Comparison of ENCODE assay signal across 8 mouse cellular contexts in genomic region chr3:142530087-142530953, GRCm38 (mm10). TPM values are rescaled to one million over a fixed set of nuclear protein-coding genes. Genes with fewer than 3 reads are reported as not detected.
A peak's percentile ranks its signal among the peaks of the same experiment; 100 is the strongest.
DNase-seq lines count a peak whose midpoint lies in the region; ATAC-seq and TF ChIP-seq lines count a peak whose summit lies in the region.

Gene Gbp7 (plus strand): TSS chr3:142530342.

- TF ChIP-seq EP300 in liver, embryonic 14.5 days (IDR thresholded peaks at IDR 0.05; ENCODE audit: low read depth): no peak

- H3K4me3 ChIP-seq in C2C12 (ENCODE audit: insufficient read depth, poor library complexity, severe bottlenecking): peak within 1 kb of the TSS; percentile 19
- H3K4me3 ChIP-seq in forebrain, embryonic 10.5 days: peak within 1 kb of the TSS; percentile 64
- H3K4me3 ChIP-seq in heart, embryonic 16.5 days (ENCODE audit: low read length): peak within 1 kb of the TSS; percentile 81
- H3K4me3 ChIP-seq in liver, embryonic 14.5 days (ENCODE audit: insufficient read depth in 1 of 2, low read depth in 2 of 2, low read length in 2 of 2): peak within 1 kb of the TSS; percentile 52 to 78

- H3K27me3 ChIP-seq in C2C12 (ENCODE audit: control insufficient read depth, insufficient read depth, insufficient read length): no peaks in the 10 kb centered on the region
- H3K27me3 ChIP-seq in forebrain, embryonic 10.5 days (ENCODE audit: poor library complexity, severe bottlenecking): peaks cover 29% of the 10 kb centered on the region
- H3K27me3 ChIP-seq in heart, embryonic 16.5 days (ENCODE audit: control insufficient read depth, insufficient read depth, low read length): no peaks in the 10 kb centered on the region
- no peaks in the 10 kb centered on the region for H3K27me3 ChIP-seq in liver, embryonic 14.5 days (ENCODE audit: control insufficient read depth, insufficient read depth, low read length)

- peak within 1 kb of the TSS; percentile 62 for H3K27ac ChIP-seq in forebrain, embryonic 10.5 days
- peak within 1 kb of the TSS; percentile 4; the same call in 1 of the 2 replicates for H3K27ac ChIP-seq in heart, embryonic 16.5 days (ENCODE audit: low read length)
- no peak within 1 kb of the TSS for H3K27ac ChIP-seq in liver, embryonic 14.5 days

- H3K79me2 ChIP-seq in C2C12 (ENCODE audit: control insufficient read depth, insufficient read depth): no peaks in the 10 kb centered on the region

- H3K4me2 ChIP-seq in heart, embryonic 16.5 days (ENCODE audit: low read depth, low read length): peak within 1 kb of the TSS; percentile 93
- H3K4me2 ChIP-seq in liver, embryonic 14.5 days (ENCODE audit: low read depth): peak within 1 kb of the TSS; percentile 63

- DNase-seq in adrenal gland, postnatal 25 days: peak; percentile 49
- DNase-seq in forebrain, embryonic 10.5 days (ENCODE audit: extremely low spot score, low spot score): peak; percentile 39
- DNase-seq in kidney, postnatal 25 days: peak; percentile 36 to 68
- DNase-seq in liver, embryonic 14.5 days (ENCODE audit: low read depth in 3 of 3, low spot score in 3 of 3): peak; percentile 28 to 39 (median 31)
- peak; percentile 50 for DNase-seq in neural tube, embryonic 10.5 days (ENCODE audit: extremely low spot score, low spot score)
- peak; percentile 59 for DNase-seq in telencephalon, adult 2 months (ENCODE audit: low read depth, low spot score)

- H3K79me3 ChIP-seq in C2C12 (ENCODE audit: low read depth): no peaks in the 10 kb centered on the region

- WGBS in forebrain, embryonic 10.5 days: 1% methylated on average over 30 of the region's 30 CpGs
- WGBS in heart, embryonic 16.5 days: 1% methylated on average over 30 of the region's 30 CpGs
- 1% methylated on average over 30 of the region's 30 CpGs for WGBS in liver, embryonic 14.5 days (ENCODE audit: insufficient replicate concordance)

- peak; percentile 80 for ATAC-seq in heart, embryonic 16.5 days (replicated peaks; ENCODE audit: extremely low read depth, insufficient read depth, low FRiP score)
- peak; percentile 40 for ATAC-seq in liver, embryonic 14.5 days (ENCODE audit: insufficient read depth)

- no peaks in the 10 kb centered on the region for H3K9me3 ChIP-seq in forebrain, embryonic 10.5 days
- H3K9me3 ChIP-seq in heart, embryonic 16.5 days (replicated peaks; ENCODE audit: control insufficient read depth, low read length): no peaks in the 10 kb centered on the region
- no peaks in the 10 kb centered on the region for H3K9me3 ChIP-seq in liver, embryonic 14.5 days (ENCODE audit: control insufficient read depth, low read length)

- peaks cover 13% of the 10 kb centered on the region for H3K4me1 ChIP-seq in forebrain, embryonic 10.5 days
- no peaks in the 10 kb centered on the region for H3K4me1 ChIP-seq in heart, embryonic 16.5 days (ENCODE audit: control insufficient read depth, insufficient read depth, low read length)
- H3K4me1 ChIP-seq in liver, embryonic 14.5 days (replicated peaks; ENCODE audit: control insufficient read depth in 2 of 2, insufficient read depth in 2 of 2, low read length in 1 of 2): peaks cover 0 to 2% of the 10 kb centered on the region in 2 experiments; a peak in 1 of 4 replicates

- H3K36me3 ChIP-seq in C2C12 (ENCODE audit: control insufficient read depth, insufficient read depth): no peaks in the 10 kb centered on the region
- no peaks in the 10 kb centered on the region for H3K36me3 ChIP-seq in forebrain, embryonic 10.5 days (replicated peaks)
- H3K36me3 ChIP-seq in heart, embryonic 16.5 days (ENCODE audit: control insufficient read depth, insufficient read depth): no peaks in the 10 kb centered on the region
- H3K36me3 ChIP-seq in liver, embryonic 14.5 days (replicated peaks; ENCODE audit: control insufficient read depth, insufficient read depth, low read depth): no peaks in the 10 kb centered on the region

- peak within 1 kb of the TSS; percentile 38 for H3ac ChIP-seq in C2C12 (ENCODE audit: control insufficient read depth, insufficient read length, low read depth)

- no peak for TF ChIP-seq CTCF in C2C12 (IDR thresholded peaks at IDR 0.05; ENCODE audit: control insufficient read depth, insufficient read depth, insufficient read length)
- TF ChIP-seq CTCF in liver, embryonic 14.5 days (IDR thresholded peaks at IDR 0.05; ENCODE audit: low read depth): no peak

- peak within 1 kb of the TSS; percentile 78 for H3K9ac ChIP-seq in heart, embryonic 16.5 days (ENCODE audit: low read length)
- H3K9ac ChIP-seq in liver, embryonic 14.5 days (replicated peaks): peak within 1 kb of the TSS; percentile 23

TF ChIP-seq in C2C12, 6 proteins besides CTCF, POLR2A, EP300 and RAD21:
- TF ChIP-seq FOSL1 (IDR thresholded peaks at IDR 0.05; ENCODE audit: insufficient read depth, low read length, poor library complexity, severe bottlenecking): no peak
- TF ChIP-seq CEBPB (IDR thresholded peaks at IDR 0.05; ENCODE audit: low read depth): no peak
- no peak for TF ChIP-seq MAX (IDR thresholded peaks at IDR 0.05)
- TF ChIP-seq MYOD1 (IDR thresholded peaks at IDR 0.05; ENCODE audit: control insufficient read depth, insufficient read length, low read depth): no peak
- TF ChIP-seq MYOG (IDR thresholded peaks at IDR 0.05; ENCODE audit: control insufficient read depth, extremely low read depth, insufficient read length): no peak
- no peak for TF ChIP-seq USF1 (IDR thresholded peaks at IDR 0.05; ENCODE audit: low read depth)

RNA-seq across cellular contexts. Expression of gene Gbp7, which starts in this region (rescaled TPM):
- polyA plus RNA-seq in C2C12 (2012; fragmentation: generic; extraction: Trizol): not detected
- 11.0 and 15.8 TPM in 2 replicates for total RNA-seq in adrenal gland, postnatal 25 days (2021)
- polyA plus RNA-seq in forebrain, embryonic 10.5 days (2016; fragmentation: Nextera tagmentation; extraction: Ambion mirVana): 0.76 and 0.79 TPM in 2 replicates
- 4.5 and 7.2 TPM in 2 replicates for polyA plus RNA-seq in heart, embryonic 16.5 days (2015; fragmentation: Nextera tagmentation; extraction: Ambion mirVana)
- 0.54 and 0.80 TPM in 2 replicates for polyA plus RNA-seq in liver, embryonic 14.5 days (2012; rRNA removed)
- polyA plus RNA-seq in liver, embryonic 14.5 days (2014; fragmentation: Nextera tagmentation; extraction: Ambion mirVana): 2.5 and 2.7 TPM in 2 replicates

Comparison
In these comparisons a context has a peak if more than half of its experiments do, and no peak if none do; other contexts are left out.
1. Peak in DNase-seq, H3K4me3 ChIP-seq and H3K27ac ChIP-seq in forebrain, embryonic 10.5 days; RNA of the gene not detected or under 1 TPM.
2. H3K4me3 ChIP-seq: peak in every context shown above with its lines; median percentile 81 in heart, embryonic 16.5 days; 65 in liver, embryonic 14.5 days; 64 in forebrain, embryonic 10.5 days; 19 in C2C12.